Mouse (Mus musculus) bone marrow macrophage, adult 2 months (primary cell): ENCODE data around the gene Snrk. TPM values are rescaled to one million over a fixed set of nuclear protein-coding genes. Genes with fewer than 3 reads are reported as not detected.

Experiments
- H3K27ac ChIP-seq: 2 replicates; pipeline ENCODE4 v1.5.1; 2012; ENCODE audit warnings: low read depth, low read length; ENCODE audit not compliant: insufficient read depth
- H3K4me1 ChIP-seq: 2 replicates; pipeline ENCODE4 v1.6.1; 2012; ENCODE audit warnings: low read length; ENCODE audit not compliant: control insufficient read depth, insufficient read depth
- H3K4me3 ChIP-seq: 2 replicates; pipeline ENCODE4 v1.5.1; 2012; ENCODE audit warnings: mild to moderate bottlenecking, low read length, moderate library complexity; ENCODE audit not compliant: insufficient read depth
- CTCF ChIP-seq: IDR thresholded peaks from 2 replicates; pipeline ENCODE4 v1.5.1; 2012; ENCODE audit warnings: low read depth, mild to moderate bottlenecking, low read length, moderate library complexity
- POLR2A ChIP-seq: IDR thresholded peaks from 2 replicates; pipeline ENCODE4 v1.6.1; 2012; ENCODE audit warnings: mild to moderate bottlenecking, low read depth, low read length, borderline replicate concordance
- polyA plus RNA-seq: library from polyadenylated mRNA; stranded (reverse); fragments of >200 nt; gene quantifications from 2 replicates; pipeline ENCODE4 v1.2.4, GENCODE M21; 2012; ENCODE audit not compliant: missing spikeins, insufficient read depth, insufficient read length

Gene Snrk
- polyA plus RNA-seq, 1 experiment = 26.1 TPM

GRCm38 (mm10) chr9:122123181-122123580 lies 6.1 kb downstream of the Snrk start:
- Histone ChIP-seq H3K27ac (no peak overlapping the region), H3K4me3 (no peak overlapping the region), H3K4me1 (peaks cover 46% of the 10 kb centered on the region)
- TF ChIP-seq POLR2A (no peak), CTCF (no peak)

- no peak overlapping the region for H3K4me3 ChIP-seq
- peaks cover 55% of the 10 kb centered on the region for H3K4me1 ChIP-seq
- peak overlapping the region; percentile 47; the same call in 1 of the 2 replicates for H3K27ac ChIP-seq
- TF ChIP-seq CTCF = no peak
These were observed 8.7 kb downstream of the Snrk start for GRCm38 (mm10) chr9:122125723-122126290.

- Histone ChIP-seq H3K27ac (no peak overlapping the region), H3K4me1 (peaks cover 50% of the 10 kb centered on the region), H3K4me3 (no peak overlapping the region)
- TF ChIP-seq CTCF (no peak), POLR2A (no peak)
These were observed 9.7 kb downstream of the Snrk start for GRCm38 (mm10) chr9:122126790-122127189.

GRCm38 (mm10) chr9:122127271-122127785 lies 10.3 kb downstream of the Snrk start:
- TF ChIP-seq POLR2A (no peak), CTCF (no peak)
- no peak overlapping the region for H3K4me3 ChIP-seq
- peaks cover 48% of the 10 kb centered on the region for H3K4me1 ChIP-seq
- no peak overlapping the region for H3K27ac ChIP-seq

- TF ChIP-seq POLR2A = no peak
- TF ChIP-seq CTCF = no peak
- H3K27ac ChIP-seq = no peak overlapping the region
- no peak overlapping the region for H3K4me3 ChIP-seq
- H3K4me1 ChIP-seq = peaks cover 37% of the 10 kb centered on the region
These were observed 11.6 kb downstream of the Snrk start for GRCm38 (mm10) chr9:122128686-122129085.

GRCm38 (mm10) chr9:122130666-122131065 lies 13.6 kb downstream of the Snrk start:
- Histone ChIP-seq H3K4me1 (peaks cover 32% of the 10 kb centered on the region), H3K27ac (no peak overlapping the region), H3K4me3 (no peak overlapping the region)
- TF ChIP-seq CTCF (no peak), POLR2A (no peak)

GRCm38 (mm10) chr9:122132145-122132544 lies 15.1 kb downstream of the Snrk start:
- Histone ChIP-seq H3K27ac (no peak overlapping the region), H3K4me3 (no peak overlapping the region), H3K4me1 (peaks cover 21% of the 10 kb centered on the region)
- TF ChIP-seq CTCF (no peak), POLR2A (no peak)

- TF ChIP-seq POLR2A (no peak), CTCF (no peak)
- peaks cover 15% of the 10 kb centered on the region for H3K4me1 ChIP-seq
- no peak overlapping the region for H3K27ac ChIP-seq
- no peak overlapping the region for H3K4me3 ChIP-seq
These were observed 18.2 kb downstream of the Snrk start for GRCm38 (mm10) chr9:122135095-122135884.

GRCm38 (mm10) chr9:122135885-122136170 lies 18.8 kb downstream of the Snrk start:
- H3K27ac ChIP-seq = no peak overlapping the region
- peaks cover 16% of the 10 kb centered on the region for H3K4me1 ChIP-seq
- TF ChIP-seq POLR2A = no peak
- TF ChIP-seq CTCF = no peak
- no peak overlapping the region for H3K4me3 ChIP-seq

- H3K4me3 ChIP-seq = no peak overlapping the region
- H3K27ac ChIP-seq = no peak overlapping the region
- TF ChIP-seq POLR2A = no peak
- no peak for TF ChIP-seq CTCF
- peaks cover 16% of the 10 kb centered on the region for H3K4me1 ChIP-seq
These were observed 20.9 kb downstream of the Snrk start for GRCm38 (mm10) chr9:122137960-122138359.
